Mouse (Mus musculus) brain, adult 2 months (tissue): ENCODE data around the gene Kif11.

ENCODE experiments used
- DNase-seq: peaks from one replicate; pipeline ENCODE4 v3.0.0; 2011; ENCODE audit warnings: low read depth, low spot score

Kif11 gene

GRCm38 (mm10) chr19:37375755-37376615 lies at the start of gene Kif11:
Kif11 (plus strand) TSS chr19:37376403.
- peak; percentile 99 for DNase-seq

DNA sequence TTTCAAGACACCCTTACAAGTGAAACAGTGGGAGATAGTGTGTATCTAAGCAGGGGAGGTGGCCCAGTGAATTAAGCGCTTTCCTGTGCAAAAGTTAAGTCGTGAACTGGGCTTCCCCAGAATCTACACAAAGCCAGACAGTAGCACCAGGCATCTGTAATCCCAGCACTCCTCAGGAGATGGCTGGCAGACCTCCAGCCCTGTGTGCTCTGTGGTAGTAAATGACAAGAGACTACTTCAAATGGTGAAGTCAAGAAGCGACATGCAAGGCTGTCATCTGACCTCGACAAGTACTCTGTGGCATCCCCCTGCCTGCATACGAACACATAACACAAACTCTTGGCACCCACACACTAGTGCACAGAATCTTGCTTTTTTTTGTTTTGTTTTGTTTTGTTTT lies 49.0 kb upstream of the Kif11 start:
- DNase-seq, result no peak

DNA sequence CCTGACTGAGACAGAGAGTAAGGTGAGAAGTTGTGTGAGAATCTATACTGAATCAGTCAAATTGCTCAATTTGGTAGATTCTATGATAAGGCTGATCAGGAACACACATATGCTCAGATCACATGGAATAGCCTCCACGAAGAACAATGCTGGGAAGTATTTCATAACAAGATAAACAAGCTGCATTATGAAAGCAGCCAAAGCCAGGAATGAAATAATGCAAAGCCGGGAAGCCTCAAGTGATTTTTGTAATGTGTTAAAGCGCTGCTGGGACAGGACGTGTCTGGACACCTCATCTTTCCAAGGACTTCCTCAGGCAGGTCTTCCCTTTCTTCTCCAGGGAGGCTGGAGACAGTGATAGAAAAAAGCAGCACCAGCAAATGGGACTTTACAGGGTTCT lies 43.5 kb upstream of the Kif11 start:
- no peak for DNase-seq

DNA sequence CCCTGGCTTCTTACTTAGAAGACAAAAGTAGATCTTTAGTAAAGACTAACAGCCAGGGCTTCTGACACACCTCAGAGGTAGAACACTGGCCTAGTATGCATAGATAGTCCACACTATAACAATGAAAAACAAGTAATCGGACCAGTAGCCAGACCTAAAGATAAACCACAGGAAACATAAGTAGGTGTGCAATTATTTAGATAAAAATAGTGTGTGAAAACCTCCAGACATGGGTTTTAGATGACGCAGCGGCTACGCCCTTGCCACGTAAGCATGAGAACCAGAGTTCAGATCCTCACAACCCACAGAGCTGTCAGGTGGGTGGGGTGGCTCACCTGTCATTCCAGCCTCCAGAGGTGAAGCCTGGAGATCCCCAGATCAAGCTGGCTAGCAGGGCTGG lies 42.8 kb upstream of the Kif11 start:
- DNase-seq, result no peak

DNA sequence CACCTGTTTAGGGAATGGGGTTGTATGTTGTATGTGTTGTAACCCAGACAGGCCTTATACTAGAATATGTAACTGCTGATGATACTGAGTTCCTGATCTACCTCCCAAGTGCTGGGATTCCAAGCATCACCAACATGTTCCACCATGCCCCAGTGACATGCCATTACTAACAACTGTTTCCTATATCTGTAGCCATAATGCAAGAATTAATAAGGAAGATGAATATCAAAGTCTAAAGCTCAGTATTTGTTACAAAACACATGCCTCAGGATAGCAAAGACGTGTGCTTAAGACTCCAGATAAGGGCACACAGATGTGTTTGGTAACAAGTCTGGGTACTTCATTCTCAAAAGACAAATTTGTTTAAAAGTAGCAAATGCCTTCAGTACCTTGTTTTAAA lies 40.8 kb upstream of the Kif11 start:
- no peak for DNase-seq

DNA sequence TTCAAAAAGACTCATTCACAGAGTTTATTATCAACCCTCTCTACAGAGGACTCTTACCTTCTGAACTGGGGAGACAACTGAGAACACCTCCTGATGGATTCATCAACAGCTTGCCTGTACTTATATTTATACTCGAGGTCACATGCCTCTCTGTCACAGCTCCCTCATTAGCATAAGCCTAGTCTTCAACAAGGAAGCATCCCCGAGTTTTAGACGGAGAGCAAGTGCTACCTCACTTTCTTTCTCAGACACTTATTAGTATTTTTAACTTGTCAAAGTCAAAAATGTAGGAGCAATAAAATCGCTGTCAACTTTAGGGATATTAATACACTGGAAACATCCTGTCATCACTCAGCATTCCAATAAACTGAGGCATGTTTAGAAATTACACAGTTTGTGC lies 38.5 kb upstream of the Kif11 start, which contains the start of gene Ide:
Gene Ide, minus strand, starts transcription at position 101 of the 400 bp plus-strand sequence.
- DNase-seq, result peak; percentile 47

DNA sequence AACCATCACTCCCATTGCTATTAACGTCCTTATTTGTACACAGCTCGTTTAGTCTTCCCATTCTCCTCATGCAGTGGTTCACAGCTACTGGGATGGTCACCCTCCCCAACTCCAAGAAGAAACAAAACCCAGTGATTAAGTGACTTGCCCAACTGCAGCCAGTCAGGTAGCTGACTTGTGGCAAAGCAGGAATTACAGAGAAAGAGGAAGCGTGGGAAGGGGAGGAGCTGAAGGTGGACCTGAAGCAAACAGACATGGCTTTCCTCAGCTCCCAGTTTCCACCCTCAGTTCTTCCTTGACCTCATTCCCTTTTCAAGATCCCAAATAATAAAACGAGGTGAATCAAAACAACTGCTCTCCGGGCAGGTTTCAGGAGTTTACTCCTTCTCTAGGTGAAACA lies 35.7 kb upstream of the Kif11 start:
- DNase-seq, result no peak

- no peak for DNase-seq
Observed at GRCm38 (mm10) chr19:37340931-37341330, 35.3 kb upstream of the Kif11 start.

DNA sequence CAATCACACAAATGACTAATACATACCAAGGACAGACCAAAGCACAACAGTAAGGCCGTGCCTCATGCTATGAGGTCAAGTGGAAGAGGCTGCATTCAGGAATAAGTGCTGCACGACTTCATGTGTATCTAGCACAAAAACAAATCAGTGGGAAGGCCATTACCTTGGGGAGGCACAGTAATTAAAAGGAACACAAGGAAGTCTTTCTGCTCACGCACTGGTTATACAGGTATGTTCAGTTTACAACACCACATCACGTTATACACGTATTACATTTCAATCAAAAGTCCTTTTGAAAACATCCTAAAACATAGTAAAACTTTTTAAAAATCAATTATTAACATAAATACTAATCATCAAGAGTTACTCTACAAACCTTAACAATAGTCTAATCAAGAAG lies 32.3 kb upstream of the Kif11 start:
- no peak for DNase-seq

DNA sequence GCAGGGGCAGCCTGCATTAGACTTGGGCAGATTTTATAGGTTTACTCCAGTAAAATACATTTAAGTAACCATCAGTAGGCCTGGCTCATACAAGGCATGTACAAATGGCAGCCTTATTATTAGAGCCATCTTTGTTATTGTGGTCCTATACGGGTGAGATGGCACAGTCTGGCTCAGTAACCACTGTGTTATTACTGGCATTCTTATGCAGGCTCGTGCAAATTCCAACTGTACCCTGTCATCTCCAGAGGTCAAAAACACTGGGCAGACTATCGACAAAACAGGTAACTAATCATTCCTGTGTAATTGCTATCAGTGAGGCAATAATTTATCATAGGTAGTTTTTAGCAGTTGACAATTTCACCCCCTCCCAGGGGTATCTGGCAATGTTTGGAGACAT lies 29.9 kb upstream of the Kif11 start:
- DNase-seq, result no peak

GRCm38 (mm10) chr19:37348331-37348730 lies 27.9 kb upstream of the Kif11 start:
- no peak for DNase-seq

DNA sequence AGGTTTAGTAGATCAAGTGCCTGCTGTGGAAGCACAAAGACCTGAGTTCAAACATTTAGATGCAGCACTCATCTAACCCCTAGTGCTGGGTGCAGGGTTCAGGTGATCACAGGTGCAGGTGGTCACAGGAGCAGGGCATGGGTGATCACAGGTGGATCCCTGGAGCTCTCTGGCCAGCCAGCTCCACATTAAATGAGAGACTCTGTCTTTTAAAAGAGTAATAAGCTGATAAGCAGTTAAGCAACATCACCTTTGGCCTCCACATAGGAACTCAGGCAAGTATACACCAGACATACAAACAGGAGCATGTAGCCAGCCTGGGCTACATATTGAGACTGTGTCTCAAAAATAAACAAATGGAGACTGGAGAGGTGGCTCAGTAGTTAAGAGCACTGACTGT lies 27.3 kb upstream of the Kif11 start:
- DNase-seq, result no peak

DNA sequence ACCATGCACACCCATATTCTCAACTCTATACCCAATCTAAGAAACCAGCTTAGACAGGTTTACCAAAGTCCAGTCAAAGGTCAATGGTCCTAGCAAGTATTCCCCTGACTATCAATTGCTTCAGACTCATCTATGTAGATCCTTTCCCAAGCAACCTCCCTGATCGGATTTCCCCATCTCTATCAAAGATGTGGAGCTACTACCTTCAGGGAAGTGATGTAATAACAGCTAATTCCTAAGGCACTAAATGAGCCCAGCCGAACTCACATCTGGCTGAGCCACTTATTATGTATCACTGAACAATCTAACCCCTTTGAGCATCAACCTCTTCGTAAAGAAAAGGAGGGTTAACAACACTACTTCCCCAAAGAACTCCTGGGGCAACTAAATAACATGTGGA lies 23.4 kb upstream of the Kif11 start:
- no peak for DNase-seq

- DNase-seq, result no peak
Observed at GRCm38 (mm10) chr19:37353331-37353730, 22.9 kb upstream of the Kif11 start.

- no peak for DNase-seq
Observed at GRCm38 (mm10) chr19:37360044-37360443, 16.2 kb upstream of the Kif11 start.

DNA sequence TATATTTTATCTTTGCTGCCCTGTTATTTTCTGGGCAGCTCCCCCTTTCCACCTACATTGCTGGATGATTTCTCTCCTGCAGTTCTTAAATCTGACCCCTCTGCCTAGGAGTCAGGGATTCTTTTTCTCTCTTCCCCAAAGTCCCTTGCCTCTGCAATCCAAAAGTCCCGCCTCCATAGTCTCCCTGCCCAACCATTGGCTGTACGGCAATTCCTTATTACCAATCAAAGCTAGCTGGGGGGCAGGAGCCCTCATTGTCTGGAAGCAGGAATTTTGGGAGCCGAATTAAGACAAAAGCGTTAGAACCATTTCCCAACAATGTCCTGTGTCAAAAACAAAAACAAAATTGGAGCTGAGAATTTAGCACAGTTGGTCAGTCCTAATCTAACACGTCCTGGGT lies 13.7 kb upstream of the Kif11 start:
- no peak for DNase-seq

- peak; percentile 47 for DNase-seq
Observed at GRCm38 (mm10) chr19:37363128-37363939, 12.9 kb upstream of the Kif11 start.

DNA sequence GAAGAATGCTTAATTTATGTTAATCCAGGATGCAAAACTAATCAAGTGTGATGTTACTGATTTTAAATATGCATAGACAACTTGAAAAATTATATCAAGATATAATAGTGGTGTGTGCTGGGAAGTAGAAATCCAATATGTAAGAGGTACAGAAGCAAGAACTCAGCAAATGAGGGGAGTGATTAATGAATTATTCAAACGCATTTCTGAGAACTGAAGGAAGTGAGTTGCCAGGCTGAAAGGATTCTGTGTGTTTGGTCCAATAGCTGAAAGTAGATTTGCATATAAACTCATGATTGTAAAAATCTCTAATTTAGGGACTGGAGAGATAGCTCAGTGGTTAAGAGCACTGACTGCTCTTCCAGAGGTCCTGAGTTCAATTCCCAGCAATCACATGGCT lies 7.2 kb upstream of the Kif11 start:
- DNase-seq, result no peak

DNA sequence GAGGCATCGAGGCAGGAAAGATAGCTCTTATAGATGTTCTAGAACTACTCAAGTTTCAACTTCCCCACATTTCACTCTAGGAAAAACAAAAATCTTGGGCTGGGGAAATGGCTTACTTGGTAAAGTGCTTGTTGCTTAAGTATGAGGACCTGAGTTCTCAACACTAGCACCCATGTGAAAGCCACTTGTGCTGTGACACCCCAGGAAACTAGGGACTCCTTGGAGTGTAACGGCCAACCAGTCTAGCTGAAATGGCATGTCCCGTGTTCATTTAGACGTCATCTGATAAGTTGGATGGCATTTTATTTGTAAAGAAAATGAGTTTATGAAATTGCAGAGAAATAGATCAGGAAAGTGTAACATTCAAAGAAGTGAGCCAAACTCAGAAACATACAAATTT lies 6.3 kb upstream of the Kif11 start:
- no peak for DNase-seq

DNA sequence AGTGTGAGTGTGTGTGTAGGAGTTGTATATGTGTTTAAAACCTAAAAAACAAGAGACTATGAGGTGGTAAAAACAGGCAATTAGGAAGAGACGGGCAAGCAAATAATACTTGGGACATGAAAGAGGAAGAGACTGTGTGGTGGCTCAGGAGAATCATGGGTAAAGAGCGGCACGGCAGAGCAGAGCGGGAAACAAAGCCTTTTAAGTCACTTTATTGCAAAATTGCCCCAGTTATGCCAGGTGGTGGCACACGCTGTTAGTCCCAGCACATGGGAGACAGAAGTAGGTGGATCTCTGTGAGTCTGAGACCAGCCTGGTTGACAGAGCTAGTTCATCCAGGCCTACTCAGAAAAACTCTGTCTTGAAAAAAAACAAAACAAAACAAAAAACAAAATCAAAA lies 5.8 kb upstream of the Kif11 start:
- DNase-seq, result peak; percentile 34

DNA sequence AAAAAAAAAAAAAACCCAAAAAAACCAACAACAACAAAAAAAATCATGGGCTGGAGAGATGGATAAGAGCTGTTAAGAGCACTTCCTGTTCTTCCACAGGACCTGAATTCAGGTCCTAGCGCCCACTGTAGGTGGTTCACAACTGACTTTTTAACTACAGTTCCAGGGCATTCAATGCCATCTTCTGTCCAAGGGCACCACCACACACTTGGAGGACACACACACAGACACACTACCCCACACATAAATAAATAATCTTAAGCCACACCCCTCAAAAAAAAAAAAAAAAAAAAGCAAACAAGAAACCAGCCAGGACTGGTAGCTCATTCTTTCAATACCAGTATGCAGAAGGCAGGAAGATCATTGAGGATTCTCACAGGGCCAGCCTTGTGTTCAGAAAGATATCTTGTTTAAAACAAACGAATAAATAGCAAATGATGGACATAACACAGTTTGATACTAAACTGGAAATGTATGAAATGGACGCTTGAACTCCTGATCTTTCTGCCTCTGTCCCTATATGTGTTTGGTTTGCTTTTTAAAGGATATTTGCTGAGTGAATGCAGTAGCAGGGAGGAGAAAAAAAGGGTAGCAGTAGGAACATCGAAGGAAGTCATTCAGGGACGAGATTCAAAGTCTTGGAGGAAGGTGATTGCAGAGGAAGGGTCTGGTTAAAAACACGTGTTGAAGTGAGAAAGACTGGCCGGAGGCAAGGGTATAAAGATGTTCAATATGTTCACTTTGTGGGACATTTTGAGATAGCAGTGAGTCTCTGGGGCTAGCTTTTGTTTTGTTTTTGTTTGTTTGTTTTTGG lies 1.1 kb upstream of the Kif11 start:
- peak; percentile 8 for DNase-seq

DNA sequence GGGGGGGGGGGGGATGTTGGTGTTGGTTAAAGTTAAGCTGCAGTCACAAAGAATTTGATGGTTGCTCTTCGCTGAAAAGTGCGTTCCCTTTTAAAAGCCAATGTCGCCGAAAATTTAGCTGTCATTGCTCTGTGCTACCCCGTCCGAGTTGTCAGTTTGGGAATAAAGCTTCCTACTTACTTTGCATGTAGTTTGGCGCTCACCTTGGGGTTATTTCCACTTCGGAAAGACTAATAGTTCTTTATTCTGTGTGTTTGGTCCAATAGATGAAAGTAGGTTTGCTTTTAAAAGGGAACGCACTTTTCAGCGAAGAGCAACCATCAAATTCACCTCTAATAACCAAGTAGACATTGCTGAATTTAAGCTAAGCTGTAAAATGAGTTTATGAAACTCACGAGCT lies 638 bp downstream of the Kif11 start:
- DNase-seq, result no peak
